Mouse (Mus musculus) spleen, postnatal 4 days (tissue): ENCODE data around the gene Tnfsf11.
A peak's percentile ranks its signal among the peaks of the same experiment; 100 is the strongest.

Experiments used
- DNase-seq, 2 experiments: peaks; one replicate each; pipeline ENCODE4 v3.0.0; 2022; ENCODE audit warnings: low spot score in 2 of 2

The Tnfsf11 gene

DNA sequence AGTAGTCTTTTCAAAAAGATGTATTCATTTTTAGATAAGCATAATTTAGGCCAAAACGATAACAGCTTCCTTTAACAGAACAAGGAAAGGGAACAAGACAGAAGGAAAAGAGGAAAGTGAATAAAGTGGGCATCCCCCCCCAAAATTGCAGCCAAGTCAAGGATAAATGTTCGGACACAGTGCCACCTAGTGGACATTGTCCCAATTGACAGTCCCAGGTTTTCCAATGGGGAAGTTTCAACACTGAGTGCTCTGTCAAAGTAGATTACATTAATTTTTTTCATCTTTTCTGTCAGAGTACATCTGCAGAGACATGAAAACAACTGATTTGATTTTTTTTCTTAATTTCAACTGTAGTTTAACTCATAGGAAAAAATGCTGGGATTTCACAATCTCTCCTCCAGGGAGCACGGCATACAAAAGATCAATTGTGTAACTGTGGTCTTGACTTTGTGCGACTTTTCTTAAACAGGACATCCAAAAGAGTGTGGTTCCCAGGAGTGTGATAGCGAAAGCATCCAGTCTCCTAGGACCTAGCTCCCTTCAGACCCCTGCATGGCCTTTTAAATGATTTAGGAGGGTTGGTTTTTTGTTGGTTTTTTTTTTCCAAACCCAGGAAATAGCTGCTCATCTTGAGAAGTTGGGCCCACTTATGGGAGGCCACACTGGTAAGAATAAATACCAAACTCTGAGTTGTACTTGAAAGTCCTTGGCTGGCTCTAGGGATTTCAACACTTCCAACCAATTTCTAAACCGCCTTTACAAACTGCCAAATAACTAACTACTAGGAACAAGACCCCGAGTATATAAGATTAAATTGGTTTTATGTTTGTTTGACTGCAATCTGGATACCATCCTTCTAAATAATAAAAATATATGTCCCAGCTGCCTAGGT, 19.7 kb downstream of the Tnfsf11 start:
- DNase-seq: no peak

GRCm38 (mm10) chr14:78286011-78286548, 21.8 kb downstream of the Tnfsf11 start:
- no peak for DNase-seq

DNA sequence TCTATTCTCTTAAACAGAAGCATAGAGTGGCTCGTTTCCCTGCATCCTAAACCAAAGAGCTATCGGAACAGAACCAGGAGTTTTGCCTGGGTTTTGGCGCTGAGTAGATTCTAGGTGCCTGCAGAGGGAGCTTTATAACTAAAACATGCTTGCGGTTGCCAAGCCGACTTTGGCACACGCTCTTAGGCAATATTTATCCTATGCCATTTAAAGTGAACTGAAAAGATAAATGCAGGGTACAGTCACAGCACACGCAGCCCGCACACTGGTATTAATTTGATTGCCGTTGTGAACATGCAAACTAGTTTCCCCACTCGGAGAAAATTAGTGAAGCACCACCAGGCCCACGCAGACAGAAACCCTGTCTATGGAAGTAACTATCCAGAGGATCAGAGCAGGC, 25.4 kb downstream of the Tnfsf11 start:
- no peak for DNase-seq

- DNase-seq: no peak
Observed at GRCm38 (mm10) chr14:78276395-78276930, 31.4 kb downstream of the Tnfsf11 start.

DNA sequence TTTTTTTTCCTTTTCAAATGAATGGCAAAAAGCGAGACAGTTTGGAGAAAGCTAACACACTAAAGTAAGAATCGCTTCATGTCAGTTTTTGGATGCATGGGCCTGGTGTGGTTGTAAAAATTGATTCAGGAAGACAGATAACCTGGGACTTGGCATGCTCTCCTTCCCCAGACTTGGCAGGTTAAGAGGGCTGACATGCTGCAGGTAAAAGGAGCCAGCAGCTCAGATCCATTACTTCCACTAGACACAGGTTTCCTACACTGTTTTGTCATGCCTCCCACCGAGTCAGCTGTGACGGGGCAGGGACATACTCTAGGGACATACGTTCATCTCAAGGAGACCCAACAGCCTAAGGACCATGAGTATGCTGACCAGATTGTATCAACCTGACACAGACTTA, 33.0 kb downstream of the Tnfsf11 start:
- DNase-seq: no peak

DNA sequence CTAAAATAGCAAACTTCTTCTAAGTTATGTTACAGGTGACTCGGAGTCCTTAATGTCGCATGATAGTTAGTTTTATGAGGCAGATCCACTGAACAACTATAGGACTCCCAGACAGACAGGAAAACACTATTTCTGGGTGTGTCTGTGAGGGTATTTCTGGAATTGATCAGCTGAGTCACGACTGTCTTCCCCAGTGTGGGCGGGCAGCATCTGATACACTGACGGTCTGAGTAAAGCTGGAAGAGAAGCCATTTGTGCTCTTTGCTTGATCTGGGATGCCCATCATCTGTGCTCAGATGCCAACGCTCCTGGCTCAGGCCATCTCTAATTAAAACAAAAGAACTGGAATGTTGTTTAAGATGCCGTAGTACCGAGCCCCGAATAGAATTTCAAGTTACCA, 33.7 kb downstream of the Tnfsf11 start:
- no peak for DNase-seq

GRCm38 (mm10) chr14:78273571-78273970, 34.3 kb downstream of the Tnfsf11 start:
- DNase-seq: peak; percentile 52 to 76

GRCm38 (mm10) chr14:78264876-78265275, 43.0 kb downstream of the Tnfsf11 start:
- DNase-seq: no peak

- no peak for DNase-seq
Observed at GRCm38 (mm10) chr14:78262596-78262995, 45.2 kb downstream of the Tnfsf11 start.

DNA sequence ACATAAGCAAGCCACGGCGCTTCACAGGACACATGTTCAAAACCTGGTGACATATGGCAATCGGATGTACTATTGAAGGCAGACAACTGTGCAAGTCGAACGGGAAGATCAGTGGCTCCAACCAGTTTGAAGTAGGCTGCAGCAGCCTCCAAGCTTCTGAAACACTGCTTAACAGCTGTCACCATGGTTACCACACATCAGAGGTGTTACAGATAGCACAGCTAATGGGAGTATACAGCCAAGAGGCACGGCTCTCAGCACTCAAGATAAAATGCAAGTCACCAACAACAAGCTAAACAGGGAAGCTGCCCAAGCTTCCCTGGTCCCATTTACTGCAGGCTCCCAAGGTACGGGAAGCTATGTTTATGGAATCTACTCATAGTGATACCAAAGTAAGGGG, 46.6 kb downstream of the Tnfsf11 start:
- DNase-seq: no peak

DNA sequence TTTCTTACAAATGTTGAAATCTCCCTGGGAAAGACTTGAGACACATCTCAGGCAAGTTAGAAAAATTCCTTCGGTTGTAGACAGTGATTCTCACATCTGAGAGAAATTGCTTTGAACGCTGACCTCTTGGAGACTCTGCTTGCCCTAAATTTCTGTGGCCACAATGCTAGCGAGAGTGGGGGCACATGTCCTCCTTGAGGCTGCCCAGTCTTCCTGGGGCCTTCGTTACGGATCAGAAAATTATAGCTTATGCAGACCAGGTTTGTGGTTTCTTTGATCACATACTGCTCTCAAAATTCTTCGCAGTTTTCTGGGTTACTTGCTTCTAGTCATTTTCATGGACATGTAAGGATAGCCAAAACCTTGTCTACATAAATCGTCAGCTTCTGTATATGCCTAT, 53.8 kb downstream of the Tnfsf11 start:
- DNase-seq: no peak

- no peak for DNase-seq
Observed at GRCm38 (mm10) chr14:78246601-78247000, 61.2 kb downstream of the Tnfsf11 start.

DNA sequence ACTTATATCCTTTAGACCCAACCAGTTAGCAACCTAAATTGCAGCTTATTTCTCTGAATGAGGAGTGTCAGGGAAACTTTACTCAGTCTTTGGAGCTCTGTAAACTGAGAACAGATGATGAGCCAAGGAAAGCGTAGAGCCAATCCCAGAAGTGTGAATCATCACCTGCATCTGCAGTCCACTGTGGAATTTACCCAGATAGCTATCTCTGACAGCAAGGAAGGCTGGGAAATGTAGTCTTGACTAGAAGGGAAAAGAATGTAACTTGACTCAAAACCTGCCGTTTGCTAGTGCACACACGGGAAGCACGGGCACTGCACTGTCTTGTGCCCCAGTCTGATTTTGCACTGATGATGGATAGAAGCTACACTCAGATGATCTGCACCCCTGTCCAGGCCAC, 63.0 kb downstream of the Tnfsf11 start:
- no peak for DNase-seq

GRCm38 (mm10) chr14:78239346-78239745, 68.5 kb downstream of the Tnfsf11 start:
- no peak for DNase-seq

GRCm38 (mm10) chr14:78237238-78237637, 70.6 kb downstream of the Tnfsf11 start:
- no peak for DNase-seq

DNA sequence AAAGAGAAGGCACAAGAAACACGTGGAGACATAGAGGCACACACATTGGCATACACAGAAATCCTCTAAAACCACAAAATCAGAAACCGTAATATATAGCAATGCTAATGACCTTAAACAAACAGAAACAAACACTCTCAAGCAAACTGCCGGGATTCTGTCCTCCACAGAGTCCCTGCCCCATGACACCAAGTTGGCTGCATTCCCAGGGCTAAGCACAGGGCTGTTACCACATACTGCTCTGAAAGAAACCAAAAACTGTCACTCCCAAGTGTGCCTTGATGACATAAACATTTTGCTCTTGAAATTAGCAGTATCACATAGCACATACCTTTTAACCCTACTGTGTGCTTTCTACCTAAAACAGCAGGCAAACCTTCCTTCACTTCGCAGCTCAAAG, 71.7 kb downstream of the Tnfsf11 start:
- no peak for DNase-seq

- no peak for DNase-seq
Observed at GRCm38 (mm10) chr14:78235296-78235695, 72.5 kb downstream of the Tnfsf11 start.

DNA sequence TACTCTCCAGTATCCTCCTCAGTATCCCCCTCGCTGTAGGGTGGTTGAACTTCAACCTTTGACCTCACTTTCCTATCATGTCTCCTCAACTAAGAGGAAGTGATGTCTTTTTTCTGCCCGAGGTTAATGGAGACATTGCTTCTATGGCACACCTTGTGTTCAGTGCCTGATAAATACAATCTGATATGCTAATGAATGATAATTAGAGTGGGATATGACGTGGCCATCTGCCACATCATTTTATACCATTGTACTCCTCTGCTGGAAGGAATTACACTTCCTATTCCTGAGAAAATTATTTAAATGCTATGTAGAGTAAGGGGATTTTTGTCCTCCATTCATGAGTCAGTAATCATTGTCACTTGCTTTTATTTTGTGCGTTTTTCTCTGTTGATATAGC, 78.8 kb downstream of the Tnfsf11 start:
- no peak for DNase-seq
